Mouse (Mus musculus) intestine, embryonic 14.5 days (tissue): ENCODE measurements around the gene Dpp6. TPM values are rescaled to one million over a fixed set of nuclear protein-coding genes. Genes with fewer than 3 reads are reported as not detected.

ENCODE experiments used
- ATAC-seq: fragments of 200-750 bp; cut with Nextera tagmentation; replicated peaks from 2 replicates; pipeline ENCODE4 v1.8.0; 2017; ENCODE audit warnings: low read depth, moderate number of reproducible peaks, moderate TSS enrichment, moderate library complexity; ENCODE audit not compliant: low FRiP score, low TSS enrichment
- DNase-seq: peaks from one replicate; pipeline ENCODE4 v3.0.0-alpha.2; 2018; ENCODE audit warnings: low spot score
- H3K27ac ChIP-seq: fragments of 300-500 bp; sonication (generic); 2 replicates; pipeline ENCODE4 v1.5.1; 2014; ENCODE audit warnings: low read depth, mild to moderate bottlenecking, control low read depth
- H3K27me3 ChIP-seq: fragments of 300-500 bp; sonication (generic); replicated peaks from 2 replicates; pipeline ENCODE4 v1.6.1; 2014; ENCODE audit warnings: low read length, control low read depth; ENCODE audit not compliant: control insufficient read depth, insufficient read depth
- H3K36me3 ChIP-seq: fragments of 300-500 bp; sonication (generic); 2 replicates; pipeline ENCODE4 v1.6.1; 2014; ENCODE audit warnings: low read length, control low read depth; ENCODE audit not compliant: control insufficient read depth, insufficient read depth
- H3K4me1 ChIP-seq: fragments of 300-500 bp; sonication (generic); replicated peaks from 2 replicates; pipeline ENCODE4 v1.6.1; 2014; ENCODE audit warnings: low read length, control low read depth, mixed read lengths; ENCODE audit not compliant: control insufficient read depth, insufficient read depth
- H3K4me2 ChIP-seq: fragments of 300-500 bp; sonication (generic); 2 replicates; pipeline ENCODE4 v1.6.1; 2014; ENCODE audit warnings: low read length
- H3K4me3 ChIP-seq: fragments of 300-500 bp; sonication (generic); 2 replicates; pipeline ENCODE4 v1.5.1; 2014; ENCODE audit warnings: low read depth, low read length, control low read depth, mixed read lengths
- H3K9ac ChIP-seq: fragments of 300-500 bp; sonication (generic); 2 replicates; pipeline ENCODE4 v1.6.1; 2014; ENCODE audit warnings: mild to moderate bottlenecking, low read length
- H3K9me3 ChIP-seq: fragments of 300-500 bp; sonication (generic); 2 replicates; pipeline ENCODE4 v1.6.1; 2016; ENCODE audit warnings: low read length, control low read depth; ENCODE audit not compliant: control insufficient read depth
- WGBS: fragments of 180-500 bp; shearing (Covaris S2); extraction: QIAGEN DNeasy Blood & Tissue Kit; methylation state at CpG from one replicate; pipeline ENCODE4 v1.1.7; 2014; 5-methylcytosine and 5-hydroxymethylcytosine counted together
- polyA plus RNA-seq: library from polyadenylated mRNA; unstranded; fragments of >200 nt; fragmentation: Nextera tagmentation; extraction: Ambion mirVana; gene quantifications from 2 replicates; pipeline ENCODE4 v1.2.1, GENCODE M21; 2014

The Dpp6 gene
- polyA plus RNA-seq, 1 experiment from 2014 or later = 2.0 TPM

DNA sequence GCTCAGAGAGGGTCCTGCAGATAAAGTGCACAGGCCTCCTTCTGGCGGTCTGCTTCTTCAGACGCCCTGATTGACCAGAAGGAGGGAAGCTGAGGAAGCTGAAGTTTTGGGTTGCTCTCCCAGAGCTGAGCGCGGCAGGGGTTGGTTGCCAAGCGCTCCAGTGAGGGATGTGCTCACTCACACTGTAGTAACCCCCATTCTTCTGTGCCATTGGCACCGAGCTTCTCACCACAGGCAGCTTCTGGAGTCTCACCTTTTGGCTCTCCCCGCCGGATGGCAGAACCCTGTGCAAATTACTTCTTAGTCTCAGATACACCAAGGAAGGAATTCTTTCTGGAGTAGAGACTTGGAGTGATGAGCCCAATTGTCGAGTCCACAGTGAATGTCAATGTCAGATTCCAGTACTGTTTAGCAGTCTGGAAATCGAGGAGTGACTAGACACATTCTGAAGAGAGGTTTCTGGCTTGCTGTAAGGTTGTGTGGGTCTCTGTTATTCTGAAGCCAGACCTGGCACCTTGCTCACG is 344.2 kb downstream of the Dpp6 start:
- H3K27ac ChIP-seq = no peak overlapping the region
- H3K27me3 ChIP-seq = no peaks in the 10 kb centered on the region
- H3K4me1 ChIP-seq = no peaks in the 10 kb centered on the region
- ATAC-seq (no peak), DNase-seq (no peak)
- H3K36me3 ChIP-seq = no peaks in the 10 kb centered on the region
- no peak overlapping the region for H3K4me3 ChIP-seq
- H3K9ac ChIP-seq = no peak overlapping the region
- 67% methylated on average over 11 of the region's 11 CpGs for WGBS
- H3K4me2 ChIP-seq = no peak overlapping the region
- H3K9me3 ChIP-seq = no peaks in the 10 kb centered on the region

- no peak overlapping the region for H3K27ac ChIP-seq
- no peaks in the 10 kb centered on the region for H3K36me3 ChIP-seq
- H3K4me2 ChIP-seq = no peak overlapping the region
- ATAC-seq (no peak), DNase-seq (no peak)
- no peaks in the 10 kb centered on the region for H3K4me1 ChIP-seq
- no peak overlapping the region for H3K4me3 ChIP-seq
- no peaks in the 10 kb centered on the region for H3K27me3 ChIP-seq
- WGBS = 77% methylated on average over 1 of the region's 1 CpGs
- H3K9me3 ChIP-seq = no peaks in the 10 kb centered on the region
- H3K9ac ChIP-seq = no peak overlapping the region
Observed at GRCm38 (mm10) chr5:27168550-27168949, 351.5 kb downstream of the Dpp6 start.

- no peak overlapping the region for H3K4me2 ChIP-seq
- no peaks in the 10 kb centered on the region for H3K36me3 ChIP-seq
- H3K4me3 ChIP-seq = no peak overlapping the region
- DNase-seq (no peak), ATAC-seq (no peak)
- 82% methylated on average over 4 of the region's 4 CpGs for WGBS
- no peak overlapping the region for H3K9ac ChIP-seq
- no peaks in the 10 kb centered on the region for H3K27me3 ChIP-seq
- no peaks in the 10 kb centered on the region for H3K9me3 ChIP-seq
- H3K4me1 ChIP-seq = no peaks in the 10 kb centered on the region
- H3K27ac ChIP-seq = no peak overlapping the region
Observed at GRCm38 (mm10) chr5:27184963-27185362, 368.0 kb downstream of the Dpp6 start.

- Histone ChIP-seq H3K4me1 (no peaks in the 10 kb centered on the region), H3K9ac (no peak overlapping the region), H3K4me3 (no peak overlapping the region), H3K4me2 (no peak overlapping the region), H3K27me3 (no peaks in the 10 kb centered on the region), H3K9me3 (no peaks in the 10 kb centered on the region), H3K36me3 (no peaks in the 10 kb centered on the region), H3K27ac (no peak overlapping the region)
- 74% methylated on average over 5 of the region's 5 CpGs for WGBS
- ATAC-seq (no peak), DNase-seq (no peak)
Observed at GRCm38 (mm10) chr5:27191242-27191969, 374.4 kb downstream of the Dpp6 start.

GRCm38 (mm10) chr5:27194157-27194556 is 377.2 kb downstream of the Dpp6 start:
- WGBS = 90% methylated on average over 3 of the region's 3 CpGs

GRCm38 (mm10) chr5:27194975-27195374 is 378.0 kb downstream of the Dpp6 start:
- H3K27ac ChIP-seq = no peak overlapping the region
- H3K9me3 ChIP-seq = no peaks in the 10 kb centered on the region
- DNase-seq (no peak), ATAC-seq (no peak)
- H3K9ac ChIP-seq = no peak overlapping the region
- H3K36me3 ChIP-seq = no peaks in the 10 kb centered on the region
- WGBS = 65% methylated on average over 1 of the region's 1 CpGs
- no peak overlapping the region for H3K4me3 ChIP-seq
- H3K27me3 ChIP-seq = no peaks in the 10 kb centered on the region
- no peak overlapping the region for H3K4me2 ChIP-seq
- no peaks in the 10 kb centered on the region for H3K4me1 ChIP-seq

More at GRCm38 (mm10) chr5:27194157-27194556, 377.2 kb downstream of the Dpp6 start:
- H3K27me3 ChIP-seq = no peaks in the 10 kb centered on the region
- DNase-seq = no peak
- no peak overlapping the region for H3K4me3 ChIP-seq
- H3K9ac ChIP-seq = no peak overlapping the region
- no peak overlapping the region for H3K4me2 ChIP-seq
- H3K4me1 ChIP-seq = no peaks in the 10 kb centered on the region
- H3K27ac ChIP-seq = no peak overlapping the region
- no peaks in the 10 kb centered on the region for H3K36me3 ChIP-seq
- ATAC-seq = no peak
- no peaks in the 10 kb centered on the region for H3K9me3 ChIP-seq

DNA sequence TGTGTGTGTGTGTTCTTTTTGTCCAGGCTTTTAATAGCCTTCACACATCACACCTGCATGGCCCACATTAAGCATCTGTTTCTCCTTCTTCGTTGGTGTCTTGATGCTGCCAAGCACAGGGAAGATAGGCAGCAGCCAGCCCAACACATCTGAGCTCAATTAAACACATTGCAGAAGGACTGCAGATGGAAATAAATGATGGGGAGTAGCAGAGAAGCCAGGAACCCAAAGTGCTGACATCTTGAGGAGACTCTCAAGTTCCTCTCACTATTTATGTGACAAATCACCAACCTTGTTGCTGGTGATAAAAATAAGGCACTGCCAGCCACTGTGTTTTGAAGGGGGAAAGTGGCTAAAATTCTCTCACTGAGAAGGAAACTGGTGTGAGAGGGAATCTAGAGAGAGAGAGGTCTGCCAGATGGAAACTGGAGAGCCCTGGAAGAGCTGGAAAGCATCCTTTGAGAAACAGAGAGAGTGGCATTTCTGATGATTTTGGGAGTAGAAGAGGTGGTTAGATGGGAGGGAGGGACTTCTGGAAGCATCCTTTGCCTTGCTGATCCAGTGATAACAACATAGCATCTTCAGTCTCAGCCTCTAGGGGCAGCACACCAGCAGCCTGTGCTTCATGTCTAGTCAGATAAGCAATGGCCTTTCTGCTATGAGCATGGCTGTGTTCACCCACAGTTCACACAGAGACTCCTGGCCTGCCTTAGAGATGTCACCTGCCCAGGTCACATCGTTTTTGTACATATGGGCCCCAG is 383.8 kb downstream of the Dpp6 start:
- Histone ChIP-seq H3K27ac (no peak overlapping the region), H3K27me3 (no peaks in the 10 kb centered on the region), H3K4me2 (no peak overlapping the region), H3K4me1 (no peaks in the 10 kb centered on the region), H3K4me3 (no peak overlapping the region), H3K36me3 (no peaks in the 10 kb centered on the region), H3K9ac (no peak overlapping the region), H3K9me3 (no peaks in the 10 kb centered on the region)
- 50% methylated on average over 2 of the region's 2 CpGs for WGBS
- ATAC-seq (no peak), DNase-seq (no peak)

DNA sequence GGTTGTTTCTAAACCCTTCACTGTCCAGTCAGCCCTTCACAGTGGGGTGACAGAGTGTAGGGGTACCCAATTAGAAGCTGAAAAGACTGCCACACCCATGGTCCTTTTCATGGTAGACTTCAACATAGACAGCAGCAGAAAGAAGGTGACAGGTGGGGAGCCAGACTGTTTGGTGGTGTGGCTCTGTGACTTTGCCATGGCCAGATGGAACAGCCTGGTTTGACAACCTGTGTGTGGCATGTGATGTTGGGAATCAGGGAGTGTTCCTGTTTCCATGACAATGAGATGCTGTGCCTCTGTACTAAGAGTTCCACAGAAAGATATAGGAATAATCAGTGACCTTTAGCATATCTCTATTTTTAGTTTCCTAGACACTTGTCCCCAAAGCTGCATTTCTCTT is 386.1 kb downstream of the Dpp6 start:
- ATAC-seq (no peak), DNase-seq (no peak)
- Histone ChIP-seq H3K9ac (no peak overlapping the region), H3K27me3 (no peaks in the 10 kb centered on the region), H3K4me2 (no peak overlapping the region), H3K4me1 (no peaks in the 10 kb centered on the region), H3K9me3 (no peaks in the 10 kb centered on the region), H3K27ac (no peak overlapping the region), H3K4me3 (no peak overlapping the region), H3K36me3 (no peaks in the 10 kb centered on the region)
